Mouse (Mus musculus): ENCODE measurements around the gene Psg16.

Gene Psg16

GRCm38 (mm10) chr7:17073904-17074615, at the start of gene Psg16:
Gene Psg16 (plus strand): TSS chr7:17074040.
- DNase-seq (ENCODE audit: low spot score in 2 of 2) = peak; percentile 71 to 78

GRCm38 (mm10) chr7:17024141-17024540, 49.7 kb upstream of the Psg16 start:
- no peak for DNase-seq (ENCODE audit: low spot score in 2 of 2)

DNA sequence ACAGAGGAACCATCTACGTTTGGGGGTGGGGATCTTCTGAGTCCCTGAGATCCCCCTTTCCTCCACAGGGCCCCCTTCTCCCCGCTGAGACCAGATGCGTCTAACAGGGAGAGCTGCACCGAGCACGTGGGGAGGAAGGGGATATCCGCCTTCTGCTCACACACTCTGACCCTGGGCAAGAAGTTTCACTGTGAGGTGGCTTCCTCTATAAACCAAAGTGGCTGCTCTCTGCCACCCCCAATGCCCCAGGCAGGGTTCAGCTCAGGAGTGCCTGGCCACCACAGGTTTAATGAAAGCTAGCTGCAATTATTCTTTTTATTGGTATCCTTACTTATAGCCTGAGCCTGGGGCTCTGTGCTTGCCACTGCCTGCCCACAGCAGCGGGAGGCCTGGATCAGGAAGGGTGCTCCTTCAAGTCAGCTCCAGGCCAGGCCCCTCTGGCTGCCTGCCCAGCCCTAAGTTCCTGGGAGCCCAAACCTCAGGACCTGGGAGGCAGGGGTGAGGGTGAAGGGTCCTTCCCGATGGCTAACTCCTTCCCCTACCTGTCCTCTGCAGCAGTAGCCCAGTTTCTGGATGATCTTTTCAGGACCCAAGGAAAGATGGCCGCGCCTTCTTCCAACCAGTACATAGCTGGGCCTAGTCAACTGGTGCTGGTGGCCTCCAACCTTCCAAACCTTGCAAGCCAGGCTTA, 48.9 kb upstream of the Psg16 start:
- no peak for DNase-seq (ENCODE audit: low spot score in 2 of 2)

- DNase-seq (ENCODE audit: low spot score in 2 of 2) = no peak
These were observed 48.3 kb upstream of the Psg16 start for GRCm38 (mm10) chr7:17025505-17025894.

- DNase-seq (ENCODE audit: low spot score in 2 of 2) = no peak
These were observed 47.8 kb upstream of the Psg16 start for GRCm38 (mm10) chr7:17025896-17026622.

GRCm38 (mm10) chr7:17026710-17027587, 46.9 kb upstream of the Psg16 start:
- peak in 1 of 2 experiments; percentile 71 for DNase-seq (ENCODE audit: low spot score in 2 of 2)

DNA sequence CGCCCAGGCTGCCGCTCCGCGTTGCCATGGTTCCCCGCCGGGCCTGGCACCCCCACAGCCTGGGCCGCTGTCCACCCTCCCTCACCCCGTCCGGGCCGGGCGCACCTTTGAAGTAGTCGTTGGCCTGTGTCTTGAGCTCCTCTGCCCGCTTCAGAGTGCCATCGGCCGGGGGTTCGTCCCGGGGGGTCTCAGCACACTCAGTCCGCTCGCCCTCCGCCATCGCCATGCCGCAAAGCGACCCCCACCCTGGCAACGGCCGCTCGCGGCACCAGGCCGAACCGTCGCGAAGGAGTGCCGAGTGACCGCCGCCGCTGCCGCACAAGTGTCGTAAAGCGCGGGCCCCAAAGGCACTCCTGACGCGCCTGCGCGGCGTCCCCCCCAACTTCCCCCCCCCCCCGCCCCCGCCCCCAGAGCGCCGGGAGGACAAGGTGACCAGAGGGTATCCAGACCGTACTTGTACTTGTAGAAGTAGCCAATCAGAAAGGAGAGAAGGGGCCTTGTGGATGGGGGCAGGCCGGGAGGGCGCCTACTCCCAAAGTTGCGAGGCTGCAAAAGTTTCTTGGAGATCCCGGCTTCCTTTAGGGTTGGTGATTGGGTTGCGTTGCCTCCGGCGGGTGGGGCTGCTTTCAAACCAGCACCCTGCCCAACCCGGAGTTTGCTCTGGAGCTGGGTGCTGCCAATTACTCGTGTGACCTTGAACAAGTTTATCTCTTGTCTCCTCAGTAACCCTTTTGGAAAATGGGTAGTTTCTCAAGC, 46.1 kb upstream of the Psg16 start, which contains the start of gene Ppp5c:
Ppp5c (minus strand) TSS at position 337 of the 756 bp plus-strand sequence.
- DNase-seq (ENCODE audit: low spot score in 2 of 2) = peak; percentile 96

DNA sequence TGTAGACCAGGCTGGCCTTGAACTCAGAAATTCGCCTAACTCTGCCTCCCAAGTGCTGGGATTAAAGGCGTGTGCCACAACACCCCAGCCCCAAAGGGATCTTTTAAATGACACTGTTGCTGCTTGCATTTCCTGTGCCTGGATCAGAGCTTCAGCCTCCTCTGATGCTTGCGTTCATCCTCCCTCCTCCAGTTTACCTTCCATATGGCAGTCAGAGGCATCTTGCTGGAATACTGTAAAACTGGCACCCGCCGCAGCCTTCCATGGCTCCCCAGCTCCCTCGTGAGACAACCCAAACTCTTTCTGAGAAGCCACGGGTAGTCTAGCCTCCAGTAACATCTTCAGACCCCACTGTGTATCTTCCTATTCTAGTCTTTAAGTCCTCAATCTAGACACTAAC, 44.9 kb upstream of the Psg16 start:
- DNase-seq (ENCODE audit: low spot score in 2 of 2) = no peak

- no peak for DNase-seq (ENCODE audit: low spot score in 2 of 2)
These were observed 43.6 kb upstream of the Psg16 start for GRCm38 (mm10) chr7:17030239-17030638.

- no peak for DNase-seq (ENCODE audit: low spot score in 2 of 2)
These were observed 35.7 kb upstream of the Psg16 start for GRCm38 (mm10) chr7:17038018-17038695.

DNA sequence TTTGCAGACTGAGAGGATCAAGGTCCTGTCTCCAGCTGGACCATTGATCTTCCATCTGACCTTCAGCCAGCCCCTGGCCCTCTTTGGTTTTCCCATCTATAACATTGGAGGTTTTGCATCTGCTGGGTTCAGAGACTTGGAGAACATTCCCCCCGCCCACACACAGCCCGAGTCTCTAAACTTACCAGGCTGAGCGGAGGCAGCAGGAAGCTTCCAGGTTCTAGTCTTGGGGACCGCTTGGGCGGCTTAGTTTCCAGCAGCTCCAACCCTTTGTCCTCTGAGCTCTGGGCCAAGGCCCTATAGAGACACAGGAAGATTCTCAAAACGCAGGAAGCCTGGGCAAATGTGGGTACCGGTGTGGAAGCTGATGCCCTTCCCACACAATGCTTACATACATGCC, 34.5 kb upstream of the Psg16 start:
- DNase-seq (ENCODE audit: low spot score in 2 of 2) = no peak

DNA sequence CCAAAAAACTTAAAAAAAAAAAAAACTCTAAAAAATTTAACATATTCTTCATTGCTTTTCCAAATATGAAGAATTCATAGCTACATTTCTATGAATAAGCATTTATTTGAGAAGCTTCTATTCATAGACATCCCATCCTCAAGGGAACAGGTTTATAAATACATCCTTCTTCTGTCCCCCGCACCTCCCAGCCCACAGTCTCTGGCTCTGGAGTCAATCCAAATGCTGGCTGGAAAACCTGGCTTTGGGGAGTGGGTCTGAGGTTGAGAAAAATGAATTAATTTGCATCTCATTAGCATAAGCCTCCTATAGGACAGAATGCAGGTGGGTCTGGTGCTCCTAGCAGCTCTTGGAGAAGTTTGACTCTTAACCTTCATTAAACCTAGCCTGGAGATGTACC, 28.1 kb upstream of the Psg16 start:
- peak; percentile 78 to 85 for DNase-seq (ENCODE audit: low spot score in 2 of 2)

GRCm38 (mm10) chr7:17047041-17047682, 26.7 kb upstream of the Psg16 start:
- DNase-seq (ENCODE audit: low spot score in 2 of 2) = peak; percentile 17 to 30

- DNase-seq (ENCODE audit: low spot score in 2 of 2) = peak; percentile 24 to 34
These were observed 25.2 kb upstream of the Psg16 start for GRCm38 (mm10) chr7:17048431-17049190.

GRCm38 (mm10) chr7:17050491-17050890, 23.3 kb upstream of the Psg16 start:
- DNase-seq (ENCODE audit: low spot score in 2 of 2) = peak; percentile 21 to 29

DNA sequence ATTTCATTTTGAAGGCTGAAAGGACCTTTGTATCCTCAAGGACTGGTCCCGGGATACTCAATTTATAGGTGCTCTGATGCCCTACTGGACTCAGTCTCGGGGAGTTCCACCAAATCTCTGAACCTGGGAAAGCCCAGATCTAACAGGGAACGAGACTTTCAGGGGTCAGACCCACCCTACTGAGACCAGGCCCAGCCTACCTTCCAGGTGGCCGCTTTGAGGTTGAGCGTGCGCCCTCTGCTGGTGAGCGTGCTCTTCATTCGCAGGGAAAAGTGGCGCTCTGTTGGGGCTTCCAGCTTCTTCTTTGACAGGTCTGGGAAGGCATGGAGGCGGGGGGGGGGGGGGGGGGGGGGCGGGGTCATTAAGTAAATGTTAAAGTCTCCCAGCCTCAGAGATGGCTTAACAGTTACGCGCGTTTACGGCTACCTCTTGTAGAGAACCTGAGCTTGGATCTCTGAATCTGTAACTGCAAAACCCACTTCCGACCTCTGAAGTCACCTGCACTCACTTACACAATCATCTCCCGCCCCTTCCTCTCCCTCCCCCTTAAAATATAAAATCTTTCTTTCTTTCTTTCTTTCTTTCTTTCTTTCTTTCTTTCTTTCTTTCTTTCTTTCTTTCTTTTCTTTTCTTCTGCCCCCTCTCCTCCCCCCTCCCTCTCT, 22.8 kb upstream of the Psg16 start:
- DNase-seq (ENCODE audit: low spot score in 2 of 2) = peak; percentile 58 to 77

- DNase-seq (ENCODE audit: low spot score in 2 of 2) = peak; percentile 21 to 33
These were observed 19.4 kb upstream of the Psg16 start for GRCm38 (mm10) chr7:17054325-17054989.
